Mouse (Mus musculus) adrenal gland, adult 8-10 months (tissue): ENCODE measurements around the gene Hcls1. TPM values are rescaled to one million over a fixed set of nuclear protein-coding genes. Genes with fewer than 3 reads are reported as not detected.

ENCODE experiments used
- DNase-seq: peaks from one replicate; pipeline ENCODE4 v3.0.0; 2022
- total RNA-seq, 4 experiments: library from RNA; stranded (reverse); gene quantifications; 2 replicates each; pipeline ENCODE4 v1.2.4; 2022

The Hcls1 gene
- total RNA-seq, 4 experiments from 2014 or later = 10.0 to 17.2 (median 13.7) TPM

GRCm38 (mm10) chr16:36989493-36989892, 54.7 kb downstream of the Hcls1 start:
- no peak for DNase-seq

- no peak for DNase-seq
Measured at GRCm38 (mm10) chr16:36989999-36990625, 55.3 kb downstream of the Hcls1 start, which contains the start of gene Fbxo40. TSS of gene Fbxo40 (minus strand) at chr16:36990467.

GRCm38 (mm10) chr16:36997650-36998049, 62.9 kb downstream of the Hcls1 start:
- no peak for DNase-seq

- no peak for DNase-seq
Measured at GRCm38 (mm10) chr16:36999366-36999972, 64.7 kb downstream of the Hcls1 start.

- no peak for DNase-seq
Measured at GRCm38 (mm10) chr16:37009262-37009661, 74.5 kb downstream of the Hcls1 start.

- DNase-seq = no peak
Measured at GRCm38 (mm10) chr16:37010370-37010769, 75.6 kb downstream of the Hcls1 start.

GRCm38 (mm10) chr16:37011061-37011921, 76.5 kb downstream of the Hcls1 start, which contains the start of gene Polq:
TSS of gene Polq (plus strand) at chr16:37011786.
- peak; percentile 89 for DNase-seq

GRCm38 (mm10) chr16:37011922-37012289, 77.1 kb downstream of the Hcls1 start:
- DNase-seq = no peak

- no peak for DNase-seq
Measured at GRCm38 (mm10) chr16:37012336-37012735, 77.6 kb downstream of the Hcls1 start.

Other genes starting within 250 kb of the Hcls1 start
- not detected for gene Ildr1, start 241.0 kb upstream of the Hcls1 start, total RNA-seq
- 1 to 10 TPM; 1.2 to 9.3 (median 4.1) TPM for gene Slc15a2, start 150.0 kb upstream of the Hcls1 start, total RNA-seq
- 10 to 100 TPM; 18.0 to 23.5 (median 21.1) TPM for gene Iqcb1, start 106.6 kb upstream of the Hcls1 start, total RNA-seq
- 1 to 10 TPM; 1.6 to 2.6 (median 2.1) TPM for gene Eaf2, start 60.0 kb upstream of the Hcls1 start, total RNA-seq
- gene Golgb1, start 59.8 kb upstream of the Hcls1 start, total RNA-seq = 100 to 1,000 TPM; 104 to 125 (median 116) TPM
- under 1 TPM; 0.06 to 0.38 (median 0.31) TPM for gene Fbxo40, start 55.5 kb downstream of the Hcls1 start, total RNA-seq
- under 1 TPM; 0.26 to 0.66 (median 0.55) TPM for gene Polq, start 76.8 kb downstream of the Hcls1 start, total RNA-seq